Mouse (Mus musculus): ENCODE results near the gene Rundc1. TPM values are rescaled to one million over a fixed set of nuclear protein-coding genes. Genes with fewer than 3 reads are reported as not detected.
"Not testable (repeated sequence)": the region's sequence is repeated elsewhere in the genome, so short reads cannot be mapped to it uniquely, and the experiment has no call there.

The Rundc1 gene
- polyA plus RNA-seq, 1 experiment, result 24.7 TPM

DNA sequence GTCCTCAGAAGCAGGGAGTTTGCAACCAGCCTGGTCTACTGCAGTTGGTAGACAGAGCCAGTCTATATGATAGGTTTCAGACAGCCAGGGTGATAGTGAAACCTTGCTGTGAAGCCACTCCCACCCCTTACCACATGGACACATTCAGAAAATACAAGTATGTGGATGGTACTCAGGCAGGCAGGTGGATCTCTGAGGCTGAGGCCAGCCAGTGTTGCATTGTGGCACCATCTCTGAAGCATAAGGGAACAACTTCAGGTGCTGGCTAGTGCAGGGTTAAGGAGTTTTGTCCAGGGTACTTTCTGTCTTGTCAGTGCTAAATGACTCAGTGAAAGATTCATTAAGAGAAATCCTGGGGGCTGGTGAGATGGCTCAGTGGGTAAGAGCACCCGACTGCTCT is 21.4 kb downstream of the Rundc1 start:
- H3K4me3 ChIP-seq (ENCODE audit: insufficient read depth, low read depth, low read length), result no peak overlapping the region
- H3K36me3 ChIP-seq (ENCODE audit: control insufficient read depth, insufficient read depth, low read length), result peaks cover 3% of the 10 kb centered on the region
- TF ChIP-seq CTCF (conservative IDR thresholded peaks at IDR 0.05; ENCODE audit: insufficient read depth, insufficient read length, low read depth, low read length) (no peak), POLR2A (IDR thresholded peaks at IDR 0.05; ENCODE audit: low read depth, low read length) (no peak)
- 62% methylated on average over 1 of the region's 1 CpGs for WGBS
- no peak for DNase-seq
- no peaks in the 10 kb centered on the region; the same call in 1 of the 2 replicates for H3K4me1 ChIP-seq (ENCODE audit: control insufficient read depth, insufficient read depth, low read length)
- no peaks in the 10 kb centered on the region for H3K27me3 ChIP-seq (replicated peaks; ENCODE audit: control insufficient read depth, insufficient read depth, low read length)
- no peak overlapping the region for H3K27ac ChIP-seq (ENCODE audit: insufficient read depth, low read depth, low read length)

DNA sequence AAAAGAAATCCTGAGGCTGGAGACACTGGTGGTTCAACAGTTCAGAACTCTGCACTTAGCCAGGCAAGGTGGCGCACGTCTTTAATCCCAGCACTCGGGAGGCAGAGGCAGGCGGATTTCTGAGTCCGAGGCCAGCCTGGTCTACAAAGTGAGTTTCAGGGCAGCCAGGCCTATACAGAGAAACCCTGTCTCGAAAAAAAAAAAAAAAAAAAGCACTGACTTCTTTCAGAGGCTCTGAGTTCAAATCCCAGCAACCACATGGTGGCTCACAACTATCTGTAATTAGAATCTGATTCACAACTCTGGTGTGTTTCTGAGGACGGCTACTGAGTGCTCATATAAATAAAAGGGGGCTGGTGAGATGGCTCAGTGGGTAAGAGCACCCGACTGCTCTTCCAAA is 22.0 kb downstream of the Rundc1 start:
- not testable (repeated sequence) for H3K27me3 ChIP-seq (replicated peaks; ENCODE audit: control insufficient read depth, insufficient read depth, low read length); DNase-seq; H3K27ac ChIP-seq (ENCODE audit: insufficient read depth, low read depth, low read length); H3K36me3 ChIP-seq (ENCODE audit: control insufficient read depth, insufficient read depth, low read length); H3K4me3 ChIP-seq (ENCODE audit: insufficient read depth, low read depth, low read length); H3K4me1 ChIP-seq (ENCODE audit: control insufficient read depth, insufficient read depth, low read length)
- 88% methylated on average over 8 of the region's 8 CpGs for WGBS

GRCm38 (mm10) chr11:101447786-101448185 is 22.9 kb downstream of the Rundc1 start:
- no peaks in the 10 kb centered on the region for H3K27me3 ChIP-seq (replicated peaks; ENCODE audit: control insufficient read depth, insufficient read depth, low read length)
- TF ChIP-seq POLR2A (IDR thresholded peaks at IDR 0.05; ENCODE audit: low read depth, low read length), result no peak
- TF ChIP-seq CTCF (conservative IDR thresholded peaks at IDR 0.05; ENCODE audit: insufficient read depth, insufficient read length, low read depth, low read length), result no peak
- 64% methylated on average over 5 of the region's 5 CpGs for WGBS

DNA sequence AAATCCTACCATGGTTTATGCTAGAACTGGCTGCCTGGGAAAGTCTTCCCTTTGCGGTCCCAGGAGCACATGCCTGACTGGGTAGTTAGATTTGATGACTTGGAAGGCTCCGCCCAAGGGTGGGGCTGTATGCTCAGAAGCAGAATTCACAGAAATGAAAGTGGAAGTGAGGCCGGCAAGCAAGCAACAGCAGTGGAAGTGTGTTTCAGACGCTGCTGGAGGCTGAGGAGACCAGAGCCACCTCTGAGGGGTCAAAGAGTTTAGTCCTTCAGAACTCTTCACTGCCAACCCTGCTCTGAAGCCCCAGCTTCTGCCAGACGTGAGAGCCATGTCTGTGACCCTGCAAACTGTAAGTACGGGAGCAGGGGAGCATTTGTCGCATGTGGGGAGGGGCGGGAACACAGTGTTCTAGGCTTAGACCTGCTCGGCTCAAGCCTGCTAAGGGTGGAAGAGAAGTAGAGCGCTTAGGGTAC is 23.4 kb downstream of the Rundc1 start, which contains the start of gene Ifi35:
TSS of gene Ifi35 (plus strand) at position 134 of the 473 bp plus-strand sequence.
- WGBS, result 3% methylated on average over 10 of the region's 10 CpGs
- no peaks in the 10 kb centered on the region; the same call in 1 of the 2 replicates for H3K4me1 ChIP-seq (ENCODE audit: control insufficient read depth, insufficient read depth, low read length)
- H3K36me3 ChIP-seq (ENCODE audit: control insufficient read depth, insufficient read depth, low read length), result peaks cover 3% of the 10 kb centered on the region
- peak within 1 kb of the TSS; percentile 81 for H3K27ac ChIP-seq (ENCODE audit: insufficient read depth, low read depth, low read length)
- TF ChIP-seq CTCF (conservative IDR thresholded peaks at IDR 0.05; ENCODE audit: insufficient read depth, insufficient read length, low read depth, low read length), result no peak
- peak; percentile 75 for TF ChIP-seq POLR2A (IDR thresholded peaks at IDR 0.05; ENCODE audit: low read depth, low read length)
- DNase-seq, result peak; percentile 93
- H3K4me3 ChIP-seq (ENCODE audit: insufficient read depth, low read depth, low read length), result peak within 1 kb of the TSS; percentile 84
- H3K27me3 ChIP-seq (replicated peaks; ENCODE audit: control insufficient read depth, insufficient read depth, low read length), result no peaks in the 10 kb centered on the region

More at GRCm38 (mm10) chr11:101447786-101448185, 22.9 kb downstream of the Rundc1 start:
- Histone ChIP-seq H3K4me3 (ENCODE audit: insufficient read depth, low read depth, low read length) (no peak overlapping the region), H3K27ac (ENCODE audit: insufficient read depth, low read depth, low read length) (no peak overlapping the region), H3K36me3 (ENCODE audit: control insufficient read depth, insufficient read depth, low read length) (peaks cover 3% of the 10 kb centered on the region), H3K4me1 (ENCODE audit: control insufficient read depth, insufficient read depth, low read length) (no peaks in the 10 kb centered on the region; the same call in 1 of the 2 replicates)
- no peak for DNase-seq

- peaks cover 2% of the 10 kb centered on the region; the same call in 1 of the 2 replicates for H3K36me3 ChIP-seq (ENCODE audit: control insufficient read depth, insufficient read depth, low read length)
- no peak for DNase-seq
- H3K4me3 ChIP-seq (ENCODE audit: insufficient read depth, low read depth, low read length), result peak overlapping the region; percentile 84
- TF ChIP-seq CTCF (conservative IDR thresholded peaks at IDR 0.05; ENCODE audit: insufficient read depth, insufficient read length, low read depth, low read length) (no peak), POLR2A (IDR thresholded peaks at IDR 0.05; ENCODE audit: low read depth, low read length) (no peak)
- 62% methylated on average over 4 of the region's 4 CpGs for WGBS
- H3K27ac ChIP-seq (ENCODE audit: insufficient read depth, low read depth, low read length), result peak overlapping the region; percentile 81
- no peaks in the 10 kb centered on the region; the same call in 1 of the 2 replicates for H3K4me1 ChIP-seq (ENCODE audit: control insufficient read depth, insufficient read depth, low read length)
- no peaks in the 10 kb centered on the region for H3K27me3 ChIP-seq (replicated peaks; ENCODE audit: control insufficient read depth, insufficient read depth, low read length)
Measured at GRCm38 (mm10) chr11:101448899-101449298, 24.0 kb downstream of the Rundc1 start.

DNA sequence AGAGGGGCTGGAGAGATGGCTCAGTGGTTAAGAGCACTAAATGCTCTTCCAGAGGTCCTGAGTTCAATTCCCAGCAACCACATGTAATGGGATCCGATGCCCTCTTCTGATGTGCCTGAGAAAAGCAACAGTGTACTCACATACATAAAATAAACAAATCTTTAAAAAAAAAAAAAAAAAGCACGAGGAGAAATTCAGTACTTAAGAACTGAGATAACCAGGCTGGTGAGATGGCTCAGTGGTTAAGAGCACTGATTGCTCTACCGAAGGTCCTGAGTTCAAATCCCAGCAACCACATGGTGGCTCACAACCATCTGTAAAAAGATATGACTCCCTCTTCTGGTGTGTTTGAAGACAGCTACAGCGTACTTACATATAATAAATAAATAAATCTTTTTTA is 24.7 kb downstream of the Rundc1 start:
- not testable (repeated sequence) for H3K4me1 ChIP-seq (ENCODE audit: control insufficient read depth, insufficient read depth, low read length); H3K27ac ChIP-seq (ENCODE audit: insufficient read depth, low read depth, low read length); H3K4me3 ChIP-seq (ENCODE audit: insufficient read depth, low read depth, low read length); DNase-seq; H3K27me3 ChIP-seq (replicated peaks; ENCODE audit: control insufficient read depth, insufficient read depth, low read length); H3K36me3 ChIP-seq (ENCODE audit: control insufficient read depth, insufficient read depth, low read length)
- 84% methylated on average over 4 of the region's 4 CpGs for WGBS

GRCm38 (mm10) chr11:101450394-101450793 is 25.5 kb downstream of the Rundc1 start:
- Histone ChIP-seq H3K4me3 (ENCODE audit: insufficient read depth, low read depth, low read length) (no peak overlapping the region), H3K36me3 (ENCODE audit: control insufficient read depth, insufficient read depth, low read length) (no peaks in the 10 kb centered on the region), H3K27me3 (replicated peaks; ENCODE audit: control insufficient read depth, insufficient read depth, low read length) (no peaks in the 10 kb centered on the region), H3K27ac (ENCODE audit: insufficient read depth, low read depth, low read length) (no peak overlapping the region), H3K4me1 (ENCODE audit: control insufficient read depth, insufficient read depth, low read length) (peaks cover 4% of the 10 kb centered on the region; the same call in 1 of the 2 replicates)
- WGBS, result 91% methylated on average over 3 of the region's 3 CpGs
- DNase-seq, result peak; percentile 38
- TF ChIP-seq CTCF (conservative IDR thresholded peaks at IDR 0.05; ENCODE audit: insufficient read depth, insufficient read length, low read depth, low read length) (peak; percentile 41), POLR2A (IDR thresholded peaks at IDR 0.05; ENCODE audit: low read depth, low read length) (no peak)
